Mouse (Mus musculus) c-Kit-positive CD71-positive TER-119-negative erythroid progenitor cells, embryonic 14.5 days (primary cell): ENCODE data around the gene Anks1.
"Not testable (repeated sequence)": the region's sequence is repeated elsewhere in the genome, so short reads cannot be mapped to it uniquely, and the experiment has no call there.

Source experiments
- DNase-seq: peaks from one replicate; pipeline ENCODE4 v3.0.0-alpha.2; 2013; ENCODE audit warnings: low read depth

The Anks1 gene

GRCm38 (mm10) chr17:27931826-27932225 lies 22.7 kb downstream of the Anks1 start:
- DNase-seq = no peak

GRCm38 (mm10) chr17:27934136-27934910 lies 25.2 kb downstream of the Anks1 start:
- no peak for DNase-seq

GRCm38 (mm10) chr17:27935091-27935490 lies 26.0 kb downstream of the Anks1 start:
- no peak for DNase-seq

- no peak for DNase-seq
These were observed 28.0 kb downstream of the Anks1 start for GRCm38 (mm10) chr17:27937054-27937615.

GRCm38 (mm10) chr17:27938121-27938754 lies 29.1 kb downstream of the Anks1 start:
- DNase-seq = no peak

- DNase-seq = no peak
These were observed 29.9 kb downstream of the Anks1 start for GRCm38 (mm10) chr17:27939028-27939427.

- DNase-seq = no peak
These were observed 31.2 kb downstream of the Anks1 start for GRCm38 (mm10) chr17:27940352-27940751.

- no peak for DNase-seq
These were observed 32.1 kb downstream of the Anks1 start for GRCm38 (mm10) chr17:27941178-27941577.

- no peak for DNase-seq
These were observed 32.6 kb downstream of the Anks1 start for GRCm38 (mm10) chr17:27941698-27942097.

- DNase-seq = no peak
These were observed 33.0 kb downstream of the Anks1 start for GRCm38 (mm10) chr17:27942131-27942530.

GRCm38 (mm10) chr17:27945546-27946216 lies 36.6 kb downstream of the Anks1 start:
- DNase-seq = no peak

- DNase-seq = no peak
These were observed 37.3 kb downstream of the Anks1 start for GRCm38 (mm10) chr17:27946371-27946770.

GRCm38 (mm10) chr17:27947155-27947554 lies 38.0 kb downstream of the Anks1 start:
- DNase-seq = no peak

- DNase-seq = no peak
These were observed 44.0 kb downstream of the Anks1 start for GRCm38 (mm10) chr17:27953136-27953535.

- DNase-seq = no peak
These were observed 45.7 kb downstream of the Anks1 start for GRCm38 (mm10) chr17:27954629-27955402.

- DNase-seq = no peak
These were observed 48.5 kb downstream of the Anks1 start for GRCm38 (mm10) chr17:27957649-27958048.

GRCm38 (mm10) chr17:27960128-27961111 lies 51.3 kb downstream of the Anks1 start:
- no peak for DNase-seq

- DNase-seq = not testable (repeated sequence)
These were observed 54.0 kb downstream of the Anks1 start for GRCm38 (mm10) chr17:27963120-27963519.

- no peak for DNase-seq
These were observed 55.5 kb downstream of the Anks1 start for GRCm38 (mm10) chr17:27964607-27965006.

- no peak for DNase-seq
These were observed 56.2 kb downstream of the Anks1 start for GRCm38 (mm10) chr17:27965292-27965691.

- no peak for DNase-seq
These were observed 57.0 kb downstream of the Anks1 start for GRCm38 (mm10) chr17:27966056-27966455.
